Mouse (Mus musculus) lung, postnatal 25 days (tissue): ENCODE data around the gene Inpp5f.

Source experiments
- DNase-seq: peaks from one replicate; pipeline ENCODE4 v3.0.0; 2022; ENCODE audit warnings: low spot score

Gene Inpp5f

DNA sequence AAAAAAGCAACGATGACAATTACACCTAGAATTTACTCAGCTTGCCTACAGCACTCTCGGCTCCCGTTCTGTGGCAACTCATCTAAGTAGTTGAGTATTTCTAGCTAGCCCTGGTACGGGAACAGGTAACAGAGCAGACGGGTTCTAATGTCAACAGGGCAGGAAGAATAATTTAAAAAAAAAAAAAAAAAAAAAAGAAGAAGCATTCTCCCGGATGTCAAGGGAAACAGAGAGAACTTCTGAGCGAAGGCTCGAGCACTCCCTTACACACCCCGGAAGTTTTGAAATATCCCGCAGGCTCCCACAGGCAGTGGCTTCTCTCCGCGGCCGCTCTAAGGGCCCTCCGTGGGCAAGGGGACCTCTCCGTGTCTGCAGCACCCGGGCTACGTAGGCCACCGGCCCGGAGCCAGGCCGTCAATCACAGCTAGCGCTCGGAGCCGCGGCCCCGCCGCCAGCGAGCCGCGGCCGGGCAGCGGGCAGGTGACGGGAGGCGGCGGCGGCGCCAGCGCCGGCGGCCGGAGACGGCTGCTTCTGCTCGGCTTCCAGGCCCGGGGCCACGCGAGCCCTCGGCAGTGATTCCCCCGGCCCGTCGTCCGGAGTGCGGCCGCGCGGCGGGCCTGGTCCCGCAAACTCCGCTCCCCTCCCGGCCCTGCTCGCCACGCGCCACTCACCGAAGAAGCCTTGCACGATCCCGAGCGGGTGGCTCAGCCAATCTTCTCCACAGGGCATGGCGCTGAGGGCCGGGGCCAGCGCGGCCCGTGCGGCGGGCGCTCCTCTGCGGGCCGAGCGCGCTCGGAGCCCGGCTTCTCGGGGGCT is 128.5 kb downstream of the Inpp5f start:
- DNase-seq, result peak; percentile 69

DNA sequence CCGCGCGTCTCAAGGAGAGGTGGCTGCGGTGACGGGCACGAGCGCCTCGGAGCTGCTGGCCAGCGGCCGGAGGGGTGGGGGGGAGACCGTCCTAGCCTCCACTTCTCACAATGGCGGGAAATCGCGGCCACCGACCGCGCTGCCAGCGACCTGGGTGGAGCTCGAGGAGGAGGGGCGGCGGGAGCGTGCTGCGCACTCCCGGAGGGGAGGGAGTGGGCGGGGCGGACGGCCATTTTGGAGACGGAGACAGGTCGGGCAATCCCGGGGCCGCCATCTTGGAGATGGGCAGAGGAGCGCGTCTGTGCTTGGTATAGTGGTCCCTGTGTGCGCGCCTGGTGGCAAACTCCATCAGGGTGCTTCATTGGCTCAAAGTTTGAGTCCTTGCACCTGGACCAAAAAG is 129.2 kb downstream of the Inpp5f start, which contains the start of gene Mcmbp:
TSS of gene Mcmbp (minus strand) at position 162 of the 400 bp plus-strand sequence.
- peak; percentile 97 for DNase-seq

DNA sequence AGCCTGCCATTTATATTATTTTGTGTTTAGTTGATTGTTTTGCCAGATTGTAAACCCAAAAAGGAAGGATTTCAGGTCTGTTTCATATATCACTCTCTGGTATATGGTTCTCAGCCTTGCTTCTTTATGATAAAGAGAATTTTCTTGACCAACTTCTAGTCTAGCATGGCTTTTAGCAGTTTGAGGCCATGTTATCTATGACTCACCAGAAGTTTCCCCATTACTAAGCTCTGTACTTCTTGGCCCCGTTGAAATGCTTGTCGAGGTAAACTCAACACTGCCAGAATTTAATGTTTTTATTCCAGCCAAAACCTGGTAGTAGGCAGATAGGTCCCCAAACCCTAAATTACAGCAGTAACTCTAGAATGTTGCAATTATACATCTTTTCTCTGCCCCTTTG is 132.8 kb downstream of the Inpp5f start:
- DNase-seq, result no peak

DNA sequence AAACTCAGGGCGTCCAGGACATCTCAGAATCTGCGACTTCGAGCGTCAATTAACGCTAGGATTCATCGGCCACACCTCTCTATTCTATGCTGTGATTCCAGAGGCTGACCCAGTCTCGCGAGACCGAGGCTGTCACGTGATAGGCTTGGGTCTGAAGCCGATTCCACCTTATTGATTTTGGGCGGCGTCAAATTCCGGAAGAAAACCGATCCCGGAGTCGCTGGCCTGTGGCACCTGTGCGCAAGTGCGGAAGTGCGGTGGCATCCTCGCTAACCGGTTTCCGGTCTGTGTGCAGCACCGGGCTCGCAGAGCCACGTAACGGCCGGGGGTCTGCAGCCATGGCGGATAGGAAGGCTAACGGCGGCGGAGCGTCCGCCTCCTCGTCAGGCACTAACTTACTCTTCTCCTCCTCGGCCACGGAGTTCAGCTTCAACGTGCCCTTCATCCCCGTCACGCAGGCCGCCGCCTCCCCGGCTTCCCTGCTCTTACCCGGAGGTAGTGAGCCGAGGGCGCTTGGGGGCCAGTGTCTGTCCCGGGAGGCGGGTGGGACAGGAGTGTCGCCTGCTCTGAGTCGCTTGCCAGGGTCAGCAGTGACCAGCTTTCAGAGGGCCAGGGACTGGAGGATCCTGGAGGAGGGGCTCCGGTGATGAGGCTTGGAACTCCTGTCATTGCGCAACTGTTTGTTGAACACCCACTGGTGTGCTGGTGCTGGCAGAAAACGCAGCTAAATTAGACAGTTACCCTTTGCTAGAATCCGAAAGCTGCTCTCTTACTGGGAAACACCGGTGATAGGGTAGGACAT is 133.8 kb downstream of the Inpp5f start, which contains the start of gene Sec23ip:
TSS of gene Sec23ip (plus strand) at position 260 of the 802 bp plus-strand sequence.
- DNase-seq, result peak; percentile 100
